Mouse (Mus musculus): ENCODE measurements around the gene Adm2.

- no peak for TF ChIP-seq CTCF (IDR thresholded peaks at IDR 0.05; ENCODE audit: borderline replicate concordance, control insufficient read depth, extremely low read depth, insufficient read depth, low read length, poor library complexity)
- TF ChIP-seq POLR2A (IDR thresholded peaks at IDR 0.05; ENCODE audit: control insufficient read depth, extremely low read depth, insufficient read depth, low read length, poor library complexity), result no peak
Measured at GRCm38 (mm10) chr15:89314511-89315189, 7.9 kb upstream of the Adm2 start.
